Mouse (Mus musculus): ENCODE measurements at regions not wholly inside any gene's neighbourhood (a gene's known extent, or its start where the extent isn't known, plus 50 kb on each side); places are given as distances from the start of the nearest gene placed in this dataset.

DNA sequence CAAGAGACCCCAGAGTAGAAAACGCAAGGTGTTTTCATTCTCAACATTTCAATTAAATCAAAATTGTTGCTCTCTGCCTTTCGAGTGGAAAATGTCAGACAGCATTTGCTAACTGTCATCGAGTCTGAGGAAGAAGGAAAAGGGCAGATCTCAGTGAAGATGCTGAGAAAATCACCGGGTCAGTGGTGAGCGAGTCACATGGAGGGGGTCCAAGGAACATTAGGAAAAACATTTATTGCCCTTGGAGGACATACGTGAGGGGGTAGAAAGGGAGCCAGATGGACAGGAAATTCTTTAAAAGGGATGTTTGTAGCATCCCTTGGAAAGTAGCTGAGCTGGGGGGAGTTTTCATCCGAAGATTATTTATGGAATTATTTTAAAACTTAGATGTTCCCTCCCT is 425.4 kb upstream of the Rgma start:
- ATAC-seq (replicated peaks; ENCODE audit: insufficient number of reproducible peaks, low FRiP score, low TSS enrichment): no peak
- Histone ChIP-seq H3K4me3 (ENCODE audit: low read depth, low read length) (no peak overlapping the region), H3K4me1 (ENCODE audit: control insufficient read depth, insufficient read depth, low read length) (no peaks in the 10 kb centered on the region), H3K36me3 (ENCODE audit: control insufficient read depth, insufficient read depth, low read length) (no peaks in the 10 kb centered on the region), H3K27me3 (ENCODE audit: control insufficient read depth, insufficient read depth, low read length) (no peaks in the 10 kb centered on the region), H3K4me2 (no peak overlapping the region), H3K27ac (ENCODE audit: low read depth, low read length) (no peak overlapping the region), H3K9ac (ENCODE audit: low read depth, low read length) (no peak overlapping the region), H3K9me3 (replicated peaks; ENCODE audit: control insufficient read depth, low read length) (no peaks in the 10 kb centered on the region)
- WGBS (ENCODE audit: insufficient replicate concordance): 59% methylated on average over 7 of the region's 7 CpGs

GRCm38 (mm10) chr7:72957674-72958073 is 417.6 kb upstream of the Rgma start:
- Histone ChIP-seq H3K4me1 (ENCODE audit: control insufficient read depth, insufficient read depth, low read length) (no peaks in the 10 kb centered on the region), H3K27me3 (ENCODE audit: control insufficient read depth, insufficient read depth, low read length) (no peaks in the 10 kb centered on the region), H3K4me2 (no peak overlapping the region), H3K36me3 (ENCODE audit: control insufficient read depth, insufficient read depth, low read length) (no peaks in the 10 kb centered on the region), H3K9me3 (replicated peaks; ENCODE audit: control insufficient read depth, low read length) (no peaks in the 10 kb centered on the region), H3K9ac (ENCODE audit: low read depth, low read length) (no peak overlapping the region), H3K4me3 (ENCODE audit: low read depth, low read length) (no peak overlapping the region), H3K27ac (ENCODE audit: low read depth, low read length) (no peak overlapping the region)
- ATAC-seq (replicated peaks; ENCODE audit: insufficient number of reproducible peaks, low FRiP score, low TSS enrichment): no peak
- 67% methylated on average over 4 of the region's 4 CpGs for whole genome bisulfite sequencing (ENCODE audit: insufficient replicate concordance)

- Histone ChIP-seq H3K27me3 (ENCODE audit: control insufficient read depth, insufficient read depth, low read length) (no peaks in the 10 kb centered on the region), H3K9me3 (replicated peaks; ENCODE audit: control insufficient read depth, low read length) (no peaks in the 10 kb centered on the region), H3K4me2 (no peak overlapping the region), H3K36me3 (ENCODE audit: control insufficient read depth, insufficient read depth, low read length) (no peaks in the 10 kb centered on the region), H3K4me3 (ENCODE audit: low read depth, low read length) (no peak overlapping the region), H3K9ac (ENCODE audit: low read depth, low read length) (no peak overlapping the region), H3K27ac (ENCODE audit: low read depth, low read length) (no peak overlapping the region), H3K4me1 (ENCODE audit: control insufficient read depth, insufficient read depth, low read length) (no peaks in the 10 kb centered on the region)
- 75% methylated on average over 4 of the region's 4 CpGs for WGBS (ENCODE audit: insufficient replicate concordance)
- ATAC-seq (replicated peaks; ENCODE audit: insufficient number of reproducible peaks, low FRiP score, low TSS enrichment): no peak
Observed at GRCm38 (mm10) chr7:72961321-72961720, 414.0 kb upstream of the Rgma start.

GRCm38 (mm10) chr7:72962815-72963214 is 412.5 kb upstream of the Rgma start:
- ATAC-seq (replicated peaks; ENCODE audit: insufficient number of reproducible peaks, low FRiP score, low TSS enrichment): no peak
- 36% methylated on average over 3 of the region's 3 CpGs for WGBS (ENCODE audit: insufficient replicate concordance)
- no peak overlapping the region for H3K4me2 ChIP-seq
- no peak overlapping the region for H3K9ac ChIP-seq (ENCODE audit: low read depth, low read length)
- H3K9me3 ChIP-seq (replicated peaks; ENCODE audit: control insufficient read depth, low read length): no peaks in the 10 kb centered on the region
- H3K4me3 ChIP-seq (ENCODE audit: low read depth, low read length): no peak overlapping the region
- H3K4me1 ChIP-seq (ENCODE audit: control insufficient read depth, insufficient read depth, low read length): no peaks in the 10 kb centered on the region
- H3K27me3 ChIP-seq (ENCODE audit: control insufficient read depth, insufficient read depth, low read length): no peaks in the 10 kb centered on the region
- H3K27ac ChIP-seq (ENCODE audit: low read depth, low read length): no peak overlapping the region
- no peaks in the 10 kb centered on the region for H3K36me3 ChIP-seq (ENCODE audit: control insufficient read depth, insufficient read depth, low read length)

DNA sequence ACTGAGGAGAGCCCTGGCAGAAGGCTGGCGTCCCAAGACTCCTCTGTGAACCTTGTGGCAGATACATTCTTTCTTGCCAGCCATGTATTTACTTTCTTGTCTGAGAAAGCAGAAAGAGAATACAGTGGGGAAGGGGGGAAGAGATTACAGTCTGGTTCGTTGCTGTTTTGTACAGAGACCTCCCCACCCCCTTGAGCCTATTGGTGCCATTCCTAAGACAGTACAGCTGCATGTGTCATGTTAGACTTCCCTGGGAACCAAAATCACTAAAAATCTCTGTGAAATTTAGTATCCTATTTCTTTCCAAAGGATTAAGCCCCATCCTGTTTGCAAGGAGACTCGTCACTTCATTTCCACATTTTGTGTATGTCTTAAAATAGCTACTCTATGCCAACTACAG is 411.4 kb upstream of the Rgma start:
- no peak overlapping the region for H3K27ac ChIP-seq (ENCODE audit: low read depth, low read length)
- no peak for ATAC-seq (replicated peaks; ENCODE audit: insufficient number of reproducible peaks, low FRiP score, low TSS enrichment)

GRCm38 (mm10) chr7:72968193-72968592 is 407.1 kb upstream of the Rgma start:
- H3K27me3 ChIP-seq (ENCODE audit: control insufficient read depth, insufficient read depth, low read length): no peaks in the 10 kb centered on the region
- no peak overlapping the region for H3K4me2 ChIP-seq
- WGBS (ENCODE audit: insufficient replicate concordance): 82% methylated on average over 4 of the region's 4 CpGs

More for the DNA sequence above, 411.4 kb upstream of the Rgma start:
- Histone ChIP-seq H3K9ac (ENCODE audit: low read depth, low read length) (no peak overlapping the region), H3K4me2 (no peak overlapping the region), H3K4me1 (ENCODE audit: control insufficient read depth, insufficient read depth, low read length) (no peaks in the 10 kb centered on the region), H3K4me3 (ENCODE audit: low read depth, low read length) (no peak overlapping the region), H3K27me3 (ENCODE audit: control insufficient read depth, insufficient read depth, low read length) (no peaks in the 10 kb centered on the region), H3K36me3 (ENCODE audit: control insufficient read depth, insufficient read depth, low read length) (no peaks in the 10 kb centered on the region), H3K9me3 (replicated peaks; ENCODE audit: control insufficient read depth, low read length) (no peaks in the 10 kb centered on the region)
- WGBS (ENCODE audit: insufficient replicate concordance): 62% methylated on average over 3 of the region's 3 CpGs

DNA sequence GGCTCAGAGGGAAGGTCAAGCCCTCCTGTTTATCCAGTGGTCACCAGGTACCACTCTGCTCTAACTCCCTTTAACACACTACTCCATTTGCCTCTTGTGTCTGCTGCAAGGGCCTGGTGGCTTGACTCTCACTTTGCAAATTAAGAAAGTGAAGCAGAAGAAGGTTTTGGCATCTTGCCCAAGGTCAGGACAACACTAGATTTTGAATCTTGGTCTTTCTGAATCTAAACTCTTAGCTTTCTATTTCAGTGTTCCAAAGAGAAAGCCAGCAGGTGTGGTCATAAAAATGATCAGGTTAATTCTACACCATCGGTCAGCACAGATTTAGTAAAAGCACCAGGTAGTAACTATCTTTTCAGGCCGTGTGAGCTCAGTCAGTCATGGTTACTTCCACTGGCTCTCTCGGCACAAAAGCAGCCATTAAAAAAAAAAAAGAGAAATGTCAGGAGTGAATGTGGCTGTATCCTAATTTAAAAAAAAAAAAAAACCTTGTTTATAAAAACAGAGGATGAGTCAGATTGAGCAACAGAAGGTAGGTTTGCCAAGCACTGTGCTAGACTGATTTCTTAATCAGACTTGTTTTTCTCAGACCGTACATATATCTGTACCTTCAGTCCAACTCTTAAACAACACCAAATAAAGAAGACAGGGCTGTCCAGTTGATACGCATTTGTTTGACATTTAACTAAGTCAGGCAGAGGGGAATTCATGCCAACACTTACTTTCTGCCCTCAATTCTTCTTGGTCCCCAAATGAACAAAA is 403.6 kb upstream of the Rgma start:
- no peak overlapping the region for H3K27ac ChIP-seq (ENCODE audit: low read depth, low read length)
- H3K4me1 ChIP-seq (ENCODE audit: control insufficient read depth, insufficient read depth, low read length): peaks cover 5% of the 10 kb centered on the region
- no peak overlapping the region for H3K9ac ChIP-seq (ENCODE audit: low read depth, low read length)
- 68% methylated on average over 5 of the region's 5 CpGs for WGBS (ENCODE audit: insufficient replicate concordance)
- H3K9me3 ChIP-seq (replicated peaks; ENCODE audit: control insufficient read depth, low read length): no peaks in the 10 kb centered on the region
- H3K4me3 ChIP-seq (ENCODE audit: low read depth, low read length): no peak overlapping the region
- ATAC-seq (replicated peaks; ENCODE audit: insufficient number of reproducible peaks, low FRiP score, low TSS enrichment): no peak
- H3K4me2 ChIP-seq: no peak overlapping the region
- H3K27me3 ChIP-seq (ENCODE audit: control insufficient read depth, insufficient read depth, low read length): no peaks in the 10 kb centered on the region
- H3K36me3 ChIP-seq (ENCODE audit: control insufficient read depth, insufficient read depth, low read length): no peaks in the 10 kb centered on the region

More at GRCm38 (mm10) chr7:72968193-72968592, 407.1 kb upstream of the Rgma start:
- Histone ChIP-seq H3K9me3 (replicated peaks; ENCODE audit: control insufficient read depth, low read length) (no peaks in the 10 kb centered on the region), H3K4me1 (ENCODE audit: control insufficient read depth, insufficient read depth, low read length) (peaks cover 5% of the 10 kb centered on the region), H3K9ac (ENCODE audit: low read depth, low read length) (no peak overlapping the region), H3K36me3 (ENCODE audit: control insufficient read depth, insufficient read depth, low read length) (no peaks in the 10 kb centered on the region), H3K4me3 (ENCODE audit: low read depth, low read length) (no peak overlapping the region), H3K27ac (ENCODE audit: low read depth, low read length) (no peak overlapping the region)
- no peak for ATAC-seq (replicated peaks; ENCODE audit: insufficient number of reproducible peaks, low FRiP score, low TSS enrichment)

DNA sequence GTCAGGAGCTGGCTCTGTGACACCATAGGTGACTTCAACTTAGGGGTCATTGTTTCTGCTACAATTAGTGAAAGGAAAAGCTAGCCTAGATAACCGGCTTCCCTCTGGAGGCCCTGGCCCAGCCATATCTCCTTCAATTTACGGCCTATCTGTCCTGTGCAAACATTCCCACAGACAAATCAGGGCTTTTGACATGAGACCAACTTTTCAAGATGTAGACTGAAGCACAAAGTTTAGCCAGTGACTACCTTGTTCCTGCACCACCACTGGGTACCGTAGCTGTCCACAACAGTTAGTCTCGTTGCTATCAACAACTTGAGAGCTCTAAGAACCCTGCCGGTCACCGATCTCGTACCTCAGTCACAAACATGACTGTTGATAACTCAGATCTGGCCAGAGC is 402.9 kb upstream of the Rgma start:
- ATAC-seq (replicated peaks; ENCODE audit: insufficient number of reproducible peaks, low FRiP score, low TSS enrichment): peak; percentile 26; the same call in 1 of the 2 replicates
- no peaks in the 10 kb centered on the region for H3K9me3 ChIP-seq (replicated peaks; ENCODE audit: control insufficient read depth, low read length)

DNA sequence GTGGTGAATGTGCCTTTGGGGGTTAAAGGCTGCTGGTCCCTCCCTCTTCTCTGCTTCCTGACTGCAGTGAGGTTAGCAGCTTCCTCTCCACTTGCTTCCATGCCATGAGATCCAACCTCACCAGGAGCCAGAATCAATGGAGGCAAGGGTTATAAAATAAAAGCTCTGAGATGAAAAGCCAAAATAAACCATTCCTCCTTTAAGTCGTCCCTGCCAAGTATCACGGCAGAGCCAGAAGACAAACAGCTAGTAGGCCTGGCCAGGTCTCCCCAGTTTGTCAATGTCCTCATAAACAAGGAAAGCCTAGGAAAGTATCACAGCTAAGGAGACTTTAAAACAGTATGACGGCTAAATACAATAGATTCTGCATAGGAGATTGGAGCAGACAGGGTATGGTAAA is 401.5 kb upstream of the Rgma start:
- Histone ChIP-seq H3K27me3 (ENCODE audit: control insufficient read depth, insufficient read depth, low read length) (no peaks in the 10 kb centered on the region), H3K4me1 (ENCODE audit: control insufficient read depth, insufficient read depth, low read length) (peaks cover 5% of the 10 kb centered on the region), H3K9ac (ENCODE audit: low read depth, low read length) (no peak overlapping the region), H3K9me3 (replicated peaks; ENCODE audit: control insufficient read depth, low read length) (no peaks in the 10 kb centered on the region), H3K4me2 (no peak overlapping the region), H3K27ac (ENCODE audit: low read depth, low read length) (no peak overlapping the region), H3K36me3 (ENCODE audit: control insufficient read depth, insufficient read depth, low read length) (no peaks in the 10 kb centered on the region), H3K4me3 (ENCODE audit: low read depth, low read length) (no peak overlapping the region)
- WGBS (ENCODE audit: insufficient replicate concordance): 74% methylated on average over 3 of the region's 3 CpGs
- ATAC-seq (replicated peaks; ENCODE audit: insufficient number of reproducible peaks, low FRiP score, low TSS enrichment): no peak

More for the DNA sequence above, 402.9 kb upstream of the Rgma start:
- no peaks in the 10 kb centered on the region for H3K36me3 ChIP-seq (ENCODE audit: control insufficient read depth, insufficient read depth, low read length)
- H3K9ac ChIP-seq (ENCODE audit: low read depth, low read length): no peak overlapping the region
- no peaks in the 10 kb centered on the region for H3K27me3 ChIP-seq (ENCODE audit: control insufficient read depth, insufficient read depth, low read length)
- H3K4me2 ChIP-seq: peak overlapping the region; percentile 11; the same call in 1 of the 2 replicates
- no peak overlapping the region for H3K27ac ChIP-seq (ENCODE audit: low read depth, low read length)
- peaks cover 5% of the 10 kb centered on the region for H3K4me1 ChIP-seq (ENCODE audit: control insufficient read depth, insufficient read depth, low read length)
- 21% methylated on average over 7 of the region's 7 CpGs for WGBS (ENCODE audit: insufficient replicate concordance)
- no peak overlapping the region for H3K4me3 ChIP-seq (ENCODE audit: low read depth, low read length)
